Mouse (Mus musculus) CH12.LX (cell line): ENCODE results near the gene Hils1. TPM values are rescaled to one million over a fixed set of nuclear protein-coding genes. Genes with fewer than 3 reads are reported as not detected.
A peak's percentile ranks its signal among the peaks of the same experiment; 100 is the strongest.

Experiments used
- DNase-seq: peaks from one replicate; pipeline ENCODE4 v3.0.0-alpha.2; 2013; ENCODE audit errors: extremely low read depth
- H3K27ac ChIP-seq: 2 replicates; pipeline ENCODE4 v1.5.1; 2012; ENCODE audit warnings: low read depth, mild to moderate bottlenecking, control low read depth, moderate library complexity; ENCODE audit not compliant: insufficient read depth
- H3K27me3 ChIP-seq: replicated peaks from 2 replicates; pipeline ENCODE3; 2012; ENCODE audit warnings: inconsistent platforms
- H3K36me3 ChIP-seq, 2 experiments: replicated peaks in 1 of 2; 2 replicates each; pipeline versions ENCODE3 to v1.6.1; 2012; ENCODE audit warnings: inconsistent platforms in 1 of 2, low read length in 1 of 2, mild to moderate bottlenecking in 1 of 2, mixed read lengths in 1 of 2, moderate library complexity in 1 of 2; ENCODE audit not compliant: control insufficient read depth in 1 of 2, insufficient read depth in 1 of 2
- H3K4me1 ChIP-seq, 2 experiments: 2 replicates each; pipeline ENCODE4 v1.6.1; 2012; ENCODE audit warnings: inconsistent platforms in 1 of 2, moderate library complexity in 1 of 2; ENCODE audit not compliant: insufficient read depth in 2 of 2, control insufficient read depth in 1 of 2
- H3K4me2 ChIP-seq: 2 replicates; pipeline ENCODE4 v1.6.1; 2012; ENCODE audit warnings: low read depth, mild to moderate bottlenecking, control low read depth; ENCODE audit not compliant: poor library complexity, insufficient read depth, severe bottlenecking
- H3K4me3 ChIP-seq, 3 experiments: fragments of 150-350 bp in 1 of 3; sonication (generic) in 1 of 3; replicated peaks in 1 of 3; 2 replicates each; pipeline versions ENCODE3 to v1.5.1; 2011 to 2012; ENCODE audit warnings: low read depth in 2 of 3, low read length in 2 of 3, mild to moderate bottlenecking in 2 of 3, moderate library complexity in 2 of 3, control low read depth in 1 of 3, improper control_type of control experiment in 1 of 3, inconsistent platforms in 1 of 3, mixed read lengths in 1 of 3; ENCODE audit not compliant: poor library complexity in 1 of 3
- H3K79me2 ChIP-seq: replicated peaks from 2 replicates; pipeline ENCODE4 v1.6.1; 2012; ENCODE audit warnings: mild to moderate bottlenecking, moderate library complexity; ENCODE audit not compliant: control insufficient read depth, poor library complexity, insufficient read depth, severe bottlenecking; ENCODE audit errors: extremely low read depth
- H3K9ac ChIP-seq: 2 replicates; pipeline ENCODE4 v1.6.1; 2012; ENCODE audit warnings: low read depth, mild to moderate bottlenecking, control low read depth, moderate library complexity; ENCODE audit not compliant: insufficient read depth
- H3K9me3 ChIP-seq: replicated peaks from 2 replicates; pipeline ENCODE3; 2012; ENCODE audit warnings: low read length, inconsistent platforms, mixed read lengths
- BHLHE40 ChIP-seq: IDR thresholded peaks from 2 replicates; pipeline ENCODE4 v1.6.1; 2011; ENCODE audit warnings: mild to moderate bottlenecking, low read depth, low read length, improper control_type of control experiment
- CHD1 ChIP-seq: IDR thresholded peaks from 2 replicates; pipeline ENCODE4 v1.6.1; 2012; ENCODE audit warnings: low read depth, low read length, improper control_type of control experiment, inconsistent platforms
- CHD2 ChIP-seq: IDR thresholded peaks from 2 replicates; pipeline ENCODE4 v1.6.1; 2011; ENCODE audit warnings: low read length, improper control_type of control experiment
- CTCF ChIP-seq, 2 experiments: IDR thresholded peaks in 1 of 2; conservative IDR thresholded peaks in 1 of 2; 2 replicates each; pipeline ENCODE4 v1.5.1; 2011 to 2012; ENCODE audit warnings: low read depth in 2 of 2, low read length in 2 of 2, improper control_type of control experiment in 1 of 2, inconsistent platforms in 1 of 2, mild to moderate bottlenecking in 1 of 2, moderate library complexity in 1 of 2
- E2F4 ChIP-seq: IDR thresholded peaks from 2 replicates; pipeline ENCODE4 v1.6.1; 2011; ENCODE audit warnings: low read depth, low read length, improper control_type of control experiment; ENCODE audit not compliant: insufficient replicate concordance
- ELF1 ChIP-seq: IDR thresholded peaks from 2 replicates; pipeline ENCODE4 v1.6.1; 2014; ENCODE audit warnings: low read depth, mild to moderate bottlenecking, inconsistent platforms, low read length, improper control_type of control experiment
- EP300 ChIP-seq: IDR thresholded peaks from 2 replicates; pipeline ENCODE4 v1.6.1; 2011; ENCODE audit warnings: low read length, improper control_type of control experiment
- ETS1 ChIP-seq: conservative IDR thresholded peaks from 2 replicates; pipeline ENCODE4 v1.6.1; 2012; ENCODE audit warnings: low read depth, mild to moderate bottlenecking, inconsistent platforms, low read length, improper control_type of control experiment, moderate library complexity
- HCFC1 ChIP-seq: IDR thresholded peaks from 2 replicates; pipeline ENCODE4 v1.6.1; 2012; ENCODE audit warnings: low read depth, mild to moderate bottlenecking, inconsistent platforms, low read length, improper control_type of control experiment
- KAT2A ChIP-seq: IDR thresholded peaks from 2 replicates; pipeline ENCODE4 v1.6.1; 2012; ENCODE audit warnings: low read length, improper control_type of control experiment, inconsistent platforms; ENCODE audit not compliant: insufficient replicate concordance
- MAZ ChIP-seq: IDR thresholded peaks from 2 replicates; pipeline ENCODE4 v1.6.1; 2012; ENCODE audit warnings: low read depth, mild to moderate bottlenecking, inconsistent platforms, low read length, improper control_type of control experiment, moderate library complexity
- MXI1 ChIP-seq: IDR thresholded peaks from 2 replicates; pipeline ENCODE4 v1.6.1; 2011; ENCODE audit warnings: mild to moderate bottlenecking, low read depth, low read length, improper control_type of control experiment
- NELFE ChIP-seq: IDR thresholded peaks from 2 replicates; pipeline ENCODE4 v1.6.1; 2011; ENCODE audit warnings: low read depth, low read length, improper control_type of control experiment
- NRF1 ChIP-seq: IDR thresholded peaks from 2 replicates; pipeline ENCODE4 v1.6.1; 2014; ENCODE audit warnings: low read depth, mild to moderate bottlenecking, inconsistent platforms, low read length, improper control_type of control experiment, moderate library complexity
- POLR2A ChIP-seq: IDR thresholded peaks from 2 replicates; pipeline ENCODE4 v1.6.1; 2011; ENCODE audit warnings: low read depth, mild to moderate bottlenecking, improper control_type of control experiment, low read length
- POLR2AphosphoS2 ChIP-seq: IDR thresholded peaks from 2 replicates; pipeline ENCODE4 v1.6.1; 2011; ENCODE audit warnings: low read depth, low read length, improper control_type of control experiment
- RAD21 ChIP-seq: IDR thresholded peaks from 2 replicates; pipeline ENCODE4 v1.6.1; 2011; ENCODE audit warnings: low read depth, mild to moderate bottlenecking, low read length, improper control_type of control experiment, moderate library complexity
- RCOR1 ChIP-seq: conservative IDR thresholded peaks from 2 replicates; pipeline ENCODE4 v1.6.1; 2012; ENCODE audit warnings: low read depth, mild to moderate bottlenecking, inconsistent platforms, low read length, improper control_type of control experiment
- SIN3A ChIP-seq: IDR thresholded peaks from 2 replicates; pipeline ENCODE4 v1.6.1; 2012; ENCODE audit warnings: low read length, improper control_type of control experiment, inconsistent platforms
- SMC3 ChIP-seq: IDR thresholded peaks from 2 replicates; pipeline ENCODE4 v1.6.1; 2011; ENCODE audit warnings: low read depth, low read length, improper control_type of control experiment
- UBTF ChIP-seq: IDR thresholded peaks from 2 replicates; pipeline ENCODE4 v1.6.1; 2012; ENCODE audit warnings: low read depth, mild to moderate bottlenecking, inconsistent platforms, low read length, improper control_type of control experiment, moderate library complexity
- USF1 ChIP-seq: IDR thresholded peaks from 2 replicates; pipeline ENCODE4 v1.6.1; 2014; ENCODE audit warnings: low read depth, mild to moderate bottlenecking, inconsistent platforms, low read length, improper control_type of control experiment
- ZC3H11A ChIP-seq: IDR thresholded peaks from 2 replicates; pipeline ENCODE4 v1.6.1; 2012; ENCODE audit warnings: low read depth, mild to moderate bottlenecking, inconsistent platforms, low read length, improper control_type of control experiment
- ZKSCAN1 ChIP-seq: IDR thresholded peaks from 2 replicates; pipeline ENCODE4 v1.6.1; 2012; ENCODE audit warnings: low read depth, inconsistent platforms, low read length, improper control_type of control experiment, borderline replicate concordance
- ZMIZ1 ChIP-seq: IDR thresholded peaks from 2 replicates; pipeline ENCODE4 v1.6.1; 2012; ENCODE audit warnings: low read depth, mild to moderate bottlenecking, inconsistent platforms, low read length, improper control_type of control experiment
- ZNF384 ChIP-seq: IDR thresholded peaks from 2 replicates; pipeline ENCODE4 v1.6.1; 2012; ENCODE audit warnings: low read depth, low read length, improper control_type of control experiment, inconsistent platforms
- dilution Hi-C: fragments of 300-500 bp; cut with MboI; formaldehyde crosslinking; loops from 2 replicates; pipeline ENCODE4 v1.14.3; 2020; ENCODE audit warnings: low sequenced_read_pairs; ENCODE audit not compliant: extremely low pct_unique_long_range_greater_than_20kb, extremely low pct_ligation_motif_present
- in situ Hi-C: fragments of 300-500 bp; cut with MboI; formaldehyde crosslinking; loops from 3 replicates; pipeline ENCODE4 v1.14.3; 2019; ENCODE audit warnings: low sequenced_read_pairs, low pct_ligation_motif_present, low pct_unique_long_range_greater_than_20kb, mixed read lengths
- polyA plus RNA-seq: library from polyadenylated mRNA; unstranded; fragments of >175 nt; gene quantifications from 2 replicates; pipeline ENCODE4 v1.2.1, GENCODE M21; 2012; ENCODE audit warnings: low read depth; ENCODE audit not compliant: insufficient read length
- total RNA-seq, 2 experiments: library from RNA; depleted of rRNA; stranded (reverse); fragments of 300-350 nt in 1 of 2; fragments of >200 nt in 1 of 2; gene quantifications; 2 replicates each; pipeline ENCODE4 v1.2.3; 2012 to 2014

The Hils1 gene
- total and polyA plus RNA-seq, 3 experiments, result not detected

- 0 out of 2 replicates have a peak, but pooled peaks have one; percentile 68 for TF ChIP-seq UBTF
- no peak for TF ChIP-seq POLR2AphosphoS2
- peak; percentile 67 for TF ChIP-seq POLR2A
- TF ChIP-seq MXI1, result no peak
- no peak for TF ChIP-seq ZNF384
- no peak for TF ChIP-seq RAD21
- 0 out of 2 replicates have a peak, but pooled peaks have one; percentile 32 for TF ChIP-seq RCOR1
- peak; percentile 89 for TF ChIP-seq CHD2
- peak; percentile 68 for TF ChIP-seq NELFE
- no peak for TF ChIP-seq SMC3
- TF ChIP-seq, all 38 proteins: peak for 22
These were observed 22.2 kb downstream of the Hils1 start (continued) for GRCm38 (mm10) chr11:94989562-94990017.

- no peaks in the 10 kb centered on the region for H3K9me3 ChIP-seq
- peaks cover 0 to 16% of the 10 kb centered on the region in 2 experiments for H3K36me3 ChIP-seq
- H3K4me2 ChIP-seq, result peak overlapping the region; percentile 92
- peaks cover 25 to 57% of the 10 kb centered on the region in 2 experiments for H3K4me1 ChIP-seq
- peaks cover 9% of the 10 kb centered on the region for H3K27me3 ChIP-seq
- peak overlapping the region; percentile 61 for H3K9ac ChIP-seq
- H3K79me2 ChIP-seq, result 0 out of 2 replicates have a peak, but pooled peaks cover 3% of the 10 kb centered on the region
- in situ Hi-C loops (no loop called here), dilution Hi-C loops (no loop called here)
- H3K4me3 ChIP-seq, result peak overlapping the region; percentile 54 to 65 (median 58)
- TF ChIP-seq ZMIZ1, result peak; percentile 69; the same call in 1 of the 2 replicates
- no peak for TF ChIP-seq BHLHE40
- TF ChIP-seq CHD1, result peak; percentile 90; the same call in 1 of the 2 replicates
- TF ChIP-seq SMC3, result no peak
- 0 out of 2 replicates have a peak, but pooled peaks have one; percentile 49 for TF ChIP-seq ZNF384
- TF ChIP-seq, all 38 proteins: peak for 3
- peak overlapping the region; percentile 12 for H3K27ac ChIP-seq
- no peak for DNase-seq
These were observed 22.8 kb downstream of the Hils1 start for GRCm38 (mm10) chr11:94990102-94990748.

- Histone ChIP-seq H3K4me1 (peaks cover 25 to 61% of the 10 kb centered on the region in 2 experiments), H3K27ac (peak within 1 kb of the TSS; percentile 12), H3K9ac (peak within 1 kb of the TSS; percentile 84), H3K9me3 (no peaks in the 10 kb centered on the region), H3K27me3 (peaks cover 9% of the 10 kb centered on the region), H3K4me2 (peak within 1 kb of the TSS; percentile 92), H3K36me3 (peaks cover 0 to 19% of the 10 kb centered on the region in 2 experiments), H3K79me2 (0 out of 2 replicates have a peak, but pooled peaks cover 3% of the 10 kb centered on the region), H3K4me3 (peak within 1 kb of the TSS; percentile 65 to 78 (median 71))
- DNase-seq, result peak; percentile 89
- in situ Hi-C loops (no loop called here), dilution Hi-C loops (no loop called here)
- TF ChIP-seq SIN3A (peak; percentile 70; the same call in 1 of the 2 replicates), ELF1 (peak; percentile 88), KAT2A (no peak), CHD2 (no peak), ZC3H11A (no peak), HCFC1 (peak; percentile 77), MAZ (peak; percentile 77; the same call in 1 of the 2 replicates), BHLHE40 (peak; percentile 49; the same call in 1 of the 2 replicates), USF1 (no peak), SMC3 (no peak), CTCF (conservative IDR thresholded peaks at IDR 0.05 in 1 of 2, IDR thresholded peaks at IDR 0.05 in 1 of 2; ENCODE audit: low read depth in 2 of 2, low read length in 2 of 2) (peak in 1 of 2 experiments; percentile 65; a peak in 2 of 4 replicates), RAD21 (no peak; the same call in 1 of the 2 replicates), EP300 (no peak), ETS1 (no peak), E2F4 (no peak), POLR2AphosphoS2 (no peak), ZKSCAN1 (no peak), NRF1 (0 out of 2 replicates have a peak, but pooled peaks have one; percentile 9)
These were observed 23.6 kb downstream of the Hils1 start, which contains the start of gene Ppp1r9b for GRCm38 (mm10) chr11:94990749-94991577. Gene Ppp1r9b, plus strand, starts transcription at chr11:94991035.
